Mouse (Mus musculus): Measurements from ENCODE around the gene Gm8068. TPM values are rescaled to one million over a fixed set of nuclear protein-coding genes. Genes with fewer than 3 reads are reported as not detected.
"Not testable (repeated sequence)": the region's sequence is repeated elsewhere in the genome, so short reads cannot be mapped to it uniquely, and the experiment has no call there.

The Gm8068 gene
- not detected in 2 replicates for polyA plus RNA-seq (2015; fragmentation: Nextera tagmentation; extraction: Ambion mirVana)

DNA sequence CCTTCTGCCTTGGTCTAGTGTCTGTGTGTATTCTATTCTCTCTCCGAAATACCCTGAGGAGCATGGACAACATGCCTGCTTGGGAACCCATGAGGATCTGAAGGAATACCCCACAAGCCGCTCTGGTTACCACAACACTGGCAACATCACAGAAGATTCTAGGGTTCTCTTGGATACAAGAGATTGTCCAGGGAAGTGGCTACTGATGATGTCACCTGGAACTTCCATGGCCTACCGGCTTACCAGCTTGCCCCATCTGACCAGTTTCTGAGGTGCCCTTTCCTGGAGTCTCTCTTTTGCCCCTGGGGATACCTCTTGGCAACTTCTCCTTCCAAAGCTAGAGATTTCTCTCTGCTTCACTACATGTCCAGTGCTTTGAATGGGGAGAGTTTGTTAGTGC lies at the start of gene Gm8068:
Gm8068 (minus strand) TSS at position 101 of the 400 bp plus-strand sequence.
- H3K27me3 ChIP-seq; H3K9me3 ChIP-seq; ATAC-seq (ENCODE audit: low FRiP score); H3K4me1 ChIP-seq (replicated peaks); H3K9ac ChIP-seq; H3K4me2 ChIP-seq; H3K27ac ChIP-seq; H3K4me3 ChIP-seq; H3K36me3 ChIP-seq: not testable (repeated sequence)
- no CpG with 5 or more reads among the region's 3 CpGs for WGBS

DNA sequence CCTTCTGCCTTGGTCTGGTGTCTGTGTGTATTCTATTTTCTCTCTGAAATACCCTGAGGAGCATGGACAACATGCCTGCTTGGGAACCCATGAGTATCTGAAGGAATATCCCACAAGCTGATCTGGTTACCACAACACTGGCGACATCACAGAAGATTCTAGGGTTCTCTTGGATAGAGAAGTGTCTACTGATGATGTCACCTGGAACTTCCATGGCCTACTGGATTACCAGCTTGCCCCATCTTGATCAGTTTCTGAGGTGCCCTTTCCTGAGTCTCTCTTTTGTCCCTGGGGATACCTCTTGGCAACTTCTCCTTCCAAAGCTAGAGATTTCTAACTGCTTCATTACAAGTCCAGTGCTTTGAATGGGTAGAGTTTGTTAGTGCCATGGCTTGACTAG lies 48.8 kb upstream of the Gm8068 start, which contains the start of gene Gm7929:
Gm7929 (minus strand) TSS at position 101 of the 400 bp plus-strand sequence.
- H3K4me2 ChIP-seq; H3K4me3 ChIP-seq; H3K36me3 ChIP-seq; H3K27me3 ChIP-seq; H3K27ac ChIP-seq; H3K9ac ChIP-seq; H3K9me3 ChIP-seq; H3K4me1 ChIP-seq (replicated peaks); ATAC-seq (ENCODE audit: low FRiP score): not testable (repeated sequence)
- 88% methylated on average over 1 of the region's 1 CpGs for WGBS

DNA sequence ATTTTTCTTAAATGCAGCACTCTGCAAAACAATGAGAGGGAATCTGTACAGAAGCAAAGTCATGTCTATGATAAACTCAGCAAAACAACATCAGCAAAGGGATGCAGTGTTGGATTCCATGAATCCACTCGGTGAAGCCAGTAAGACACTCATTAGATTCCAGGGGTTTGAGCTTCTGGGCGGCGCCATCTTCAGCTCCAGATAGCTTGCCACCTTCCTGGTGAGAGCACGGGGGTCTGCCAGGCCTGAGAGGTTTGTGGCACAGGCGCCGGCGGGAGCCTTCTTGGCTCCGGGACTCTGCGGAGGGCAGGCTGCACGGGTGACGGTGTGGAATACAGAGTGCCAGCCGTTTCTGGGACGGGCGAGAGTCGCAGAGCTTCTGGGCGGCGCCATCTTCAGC lies 21.8 kb upstream of the Gm8068 start:
- H3K4me2 ChIP-seq; H3K9ac ChIP-seq; H3K4me1 ChIP-seq (replicated peaks); H3K27ac ChIP-seq; H3K27me3 ChIP-seq; H3K36me3 ChIP-seq; H3K4me3 ChIP-seq; ATAC-seq (ENCODE audit: low FRiP score); H3K9me3 ChIP-seq: not testable (repeated sequence)
- WGBS = 80% methylated on average over 17 of the region's 17 CpGs

DNA sequence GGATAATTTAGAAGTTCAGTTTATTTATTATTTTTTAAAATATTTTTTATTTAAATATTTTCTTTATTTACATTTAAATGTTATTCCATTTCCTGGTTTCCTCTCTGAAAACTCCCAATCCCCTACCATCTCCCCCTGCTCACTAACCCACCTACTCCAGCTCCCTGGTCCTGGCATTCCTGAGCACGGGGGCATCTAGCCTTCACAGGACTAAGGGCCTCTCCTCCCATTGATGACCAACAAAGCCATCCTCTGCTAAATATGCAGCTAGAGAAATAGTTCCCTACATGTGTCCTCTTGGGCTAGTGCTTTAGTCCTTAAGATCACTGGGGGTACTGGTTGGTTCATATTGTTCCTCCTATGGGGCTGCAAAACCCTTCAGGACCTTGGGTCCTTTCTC lies 15.5 kb upstream of the Gm8068 start:
- H3K9ac ChIP-seq; H3K27me3 ChIP-seq; H3K4me2 ChIP-seq; H3K9me3 ChIP-seq; H3K4me1 ChIP-seq (replicated peaks); H3K4me3 ChIP-seq; ATAC-seq (ENCODE audit: low FRiP score); H3K27ac ChIP-seq; H3K36me3 ChIP-seq: not testable (repeated sequence)
- 79% methylated on average over 1 of the region's 1 CpGs for WGBS

DNA sequence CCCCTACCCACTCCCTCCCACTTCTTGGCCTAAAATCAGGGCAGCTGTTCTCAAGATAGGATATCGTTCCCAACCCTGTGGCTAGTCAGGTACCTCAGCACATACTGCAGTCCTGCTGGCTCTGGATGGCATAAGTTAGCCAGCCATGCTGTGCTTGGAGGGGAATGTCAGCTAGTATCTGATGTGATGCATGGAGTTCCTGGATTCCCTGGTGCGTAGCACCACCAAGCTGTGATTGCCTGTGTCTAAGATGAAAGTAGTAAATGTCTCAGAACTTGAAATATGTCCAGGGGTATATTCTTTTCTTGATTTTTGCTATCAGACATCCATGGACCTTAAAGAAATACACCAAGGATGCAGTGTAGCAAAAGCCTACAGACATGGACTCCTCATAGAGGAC lies 53.5 kb downstream of the Gm8068 start:
- 85% methylated on average over 2 of the region's 2 CpGs for WGBS
- not testable (repeated sequence) for ATAC-seq (ENCODE audit: low FRiP score); H3K9ac ChIP-seq; H3K4me2 ChIP-seq; H3K27ac ChIP-seq; H3K9me3 ChIP-seq; H3K36me3 ChIP-seq; H3K27me3 ChIP-seq; H3K4me1 ChIP-seq (replicated peaks); H3K4me3 ChIP-seq

Other genes starting within 250 kb of the Gm8068 start
- not detected in 2 replicates for gene Gm7954, start 248.4 kb downstream of the Gm8068 start, polyA plus RNA-seq (2015; fragmentation: Nextera tagmentation; extraction: Ambion mirVana)
- not detected in 2 replicates for gene Gm3486, start 212.4 kb downstream of the Gm8068 start, polyA plus RNA-seq (2015; fragmentation: Nextera tagmentation; extraction: Ambion mirVana)
- gene Gm7970, start 146.3 kb downstream of the Gm8068 start, polyA plus RNA-seq (2015; fragmentation: Nextera tagmentation; extraction: Ambion mirVana) = not detected in 2 replicates
- not detected in 2 replicates for gene 1700049E17Rik2, start 128.7 kb downstream of the Gm8068 start, polyA plus RNA-seq (2015; fragmentation: Nextera tagmentation; extraction: Ambion mirVana)
- gene Gm3072, start 77.3 kb downstream of the Gm8068 start, polyA plus RNA-seq (2015; fragmentation: Nextera tagmentation; extraction: Ambion mirVana) = not detected in 2 replicates
- gene Gm3676, start 55.4 kb downstream of the Gm8068 start, polyA plus RNA-seq (2015; fragmentation: Nextera tagmentation; extraction: Ambion mirVana) = not detected in 2 replicates
- not detected in 2 replicates for gene Gm7929, start 48.7 kb upstream of the Gm8068 start, polyA plus RNA-seq (2015; fragmentation: Nextera tagmentation; extraction: Ambion mirVana)
- not detected in 2 replicates for gene Gm47189, start 70.6 kb upstream of the Gm8068 start, polyA plus RNA-seq (2015; fragmentation: Nextera tagmentation; extraction: Ambion mirVana)
- not detected in 2 replicates for gene Gm7980, start 205.4 kb upstream of the Gm8068 start, polyA plus RNA-seq (2015; fragmentation: Nextera tagmentation; extraction: Ambion mirVana)
- gene 1700049E17Rik1, start 223.1 kb upstream of the Gm8068 start, polyA plus RNA-seq (2015; fragmentation: Nextera tagmentation; extraction: Ambion mirVana) = not detected in 2 replicates
- gene 1700024B05Rik, start 242.1 kb upstream of the Gm8068 start, polyA plus RNA-seq (2015; fragmentation: Nextera tagmentation; extraction: Ambion mirVana) = not detected in 2 replicates